Comparison of ENCODE assay signal across 25 mouse cellular contexts in genomic region chr9:106309859-106310258, GRCm38 (mm10). TPM values are rescaled to one million over a fixed set of nuclear protein-coding genes. Genes with fewer than 3 reads are reported as not detected.
DNase-seq lines count a peak whose midpoint lies in the region; ATAC-seq and TF ChIP-seq lines count a peak whose summit lies in the region.
"Had no signal": no experiment of that assay in that cellular context is flagged by ENCODE, and none has a peak within 500 bp of the region (broad histone marks: within the 10 kb centered on the region; RNA-seq: fewer than 3 reads in every experiment).

No protein-coding gene starts in this region.

- H3K4me1 ChIP-seq in intestine, postnatal 0 days (replicated peaks; ENCODE audit: control insufficient read depth, insufficient read depth, low read length), result no peaks in the 10 kb centered on the region; the same call in 1 of the 2 replicates
- H3K4me1 ChIP-seq in intestine, embryonic 16.5 days (ENCODE audit: control insufficient read depth, insufficient read depth, low read length), result peaks cover 7% of the 10 kb centered on the region
- H3K4me1 ChIP-seq in bone marrow macrophage, adult 2 months (ENCODE audit: control insufficient read depth, insufficient read depth, low read length), result peaks cover 40% of the 10 kb centered on the region
- H3K4me1 ChIP-seq in hindbrain, embryonic 16.5 days (ENCODE audit: control insufficient read depth, insufficient read depth, low read depth, low read length), result no peaks in the 10 kb centered on the region
- H3K4me1 ChIP-seq: forebrain, embryonic 15.5 days had no signal

- H3K36me3 ChIP-seq in intestine, postnatal 0 days (ENCODE audit: control insufficient read depth, insufficient read depth), result 0 out of 2 replicates have a peak, but pooled peaks cover 3% of the 10 kb centered on the region
- no peaks in the 10 kb centered on the region for H3K36me3 ChIP-seq in intestine, embryonic 16.5 days (ENCODE audit: control insufficient read depth, insufficient read depth, low read length)
- no peaks in the 10 kb centered on the region for H3K36me3 ChIP-seq in splenic B cell, adult 2 months (ENCODE audit: control insufficient read depth, insufficient read depth, low read length, poor library complexity, severe bottlenecking)
- no peaks in the 10 kb centered on the region for H3K36me3 ChIP-seq in hindbrain, embryonic 16.5 days (ENCODE audit: control insufficient read depth, insufficient read depth, low read length)
- H3K36me3 ChIP-seq: embryonic facial prominence, embryonic 15.5 days; forebrain, embryonic 15.5 days had no signal

- 0 out of 2 replicates have a peak overlapping the region, but pooled peaks have one; percentile 21 for H3K27ac ChIP-seq in intestine, postnatal 0 days (ENCODE audit: low read depth, low read length)
- no peak overlapping the region for H3K27ac ChIP-seq in intestine, embryonic 16.5 days (ENCODE audit: low read length)
- peak overlapping the region; percentile 99 for H3K27ac ChIP-seq in bone marrow macrophage, adult 2 months (ENCODE audit: insufficient read depth, low read depth, low read length)
- H3K27ac ChIP-seq in hindbrain, embryonic 16.5 days (ENCODE audit: low read depth, low read length), result no peak overlapping the region
- H3K27ac ChIP-seq: embryonic facial prominence, embryonic 15.5 days; forebrain, embryonic 10.5 days; forebrain, embryonic 15.5 days; heart, embryonic 15.5 days; hindbrain, embryonic 10.5 days; hindbrain, embryonic 14.5 days had no signal

- H3K4me3 ChIP-seq in intestine, postnatal 0 days (ENCODE audit: low read depth, low read length), result no peak overlapping the region
- no peak overlapping the region for H3K4me3 ChIP-seq in intestine, embryonic 16.5 days (ENCODE audit: low read length)
- no peak overlapping the region for H3K4me3 ChIP-seq in bone marrow macrophage, adult 2 months (ENCODE audit: insufficient read depth, low read length)
- H3K4me3 ChIP-seq in hindbrain, embryonic 16.5 days (ENCODE audit: low read length), result no peak overlapping the region
- H3K4me3 ChIP-seq: embryonic facial prominence, embryonic 15.5 days; erythroblast, embryonic 14.5 days; forebrain, embryonic 10.5 days; forebrain, embryonic 15.5 days; heart, adult 2 months; heart, embryonic 15.5 days; hindbrain, embryonic 10.5 days had no signal

- TF ChIP-seq CTCF in intestine, postnatal 0 days (IDR thresholded peaks at IDR 0.05; ENCODE audit: low read depth), result no peak
- TF ChIP-seq CTCF in bone marrow macrophage, adult 2 months (IDR thresholded peaks at IDR 0.05; ENCODE audit: low read depth, low read length), result no peak

- no peaks in the 10 kb centered on the region for H3K9me3 ChIP-seq in intestine, postnatal 0 days (ENCODE audit: control insufficient read depth)
- no peaks in the 10 kb centered on the region for H3K9me3 ChIP-seq in intestine, embryonic 16.5 days (ENCODE audit: control insufficient read depth, low read length)
- H3K9me3 ChIP-seq in hindbrain, embryonic 16.5 days (ENCODE audit: control insufficient read depth, low read length), result no peaks in the 10 kb centered on the region
- H3K9me3 ChIP-seq: embryonic facial prominence, embryonic 15.5 days; forebrain, embryonic 10.5 days; forebrain, embryonic 15.5 days; heart, embryonic 15.5 days; hindbrain, embryonic 10.5 days had no signal

- DNase-seq in splenic B cell, adult 2 months (ENCODE audit: low read depth, low spot score), result peak; percentile 19
- DNase-seq: adrenal gland, postnatal 14 days; cerebellum, adult 18-20 months; cerebellum, adult 9-11 months; cerebellum, postnatal 36 days; embryo, embryonic 11 days; gastrocnemius, postnatal 36 days; heart, adult 2 months had no signal

- WGBS in intestine, postnatal 0 days, result 80% methylated on average over 3 of the region's 3 CpGs
- WGBS in intestine, embryonic 16.5 days, result 76% methylated on average over 3 of the region's 3 CpGs
- WGBS in hindbrain, embryonic 16.5 days, result 87% methylated on average over 3 of the region's 3 CpGs

- no peak overlapping the region for H3K9ac ChIP-seq in intestine, postnatal 0 days (ENCODE audit: low read depth, low read length)
- H3K9ac ChIP-seq in intestine, embryonic 16.5 days (ENCODE audit: low read depth, low read length), result no peak overlapping the region
- H3K9ac ChIP-seq in hindbrain, embryonic 16.5 days (ENCODE audit: low read depth, low read length), result no peak overlapping the region
- H3K9ac ChIP-seq: embryonic facial prominence, embryonic 15.5 days; forebrain, embryonic 15.5 days; heart, embryonic 15.5 days; hindbrain, embryonic 14.5 days had no signal

- no peak overlapping the region for H3K4me2 ChIP-seq in intestine, postnatal 0 days (replicated peaks; ENCODE audit: low read depth)
- H3K4me2 ChIP-seq in intestine, embryonic 16.5 days (ENCODE audit: low read depth, low read length), result no peak overlapping the region
- H3K4me2 ChIP-seq in hindbrain, embryonic 16.5 days (ENCODE audit: low read length), result no peak overlapping the region
- H3K4me2 ChIP-seq: embryonic facial prominence, embryonic 15.5 days; forebrain, embryonic 15.5 days; heart, embryonic 11.5 days; heart, embryonic 15.5 days; hindbrain, embryonic 14.5 days had no signal

- no peaks in the 10 kb centered on the region for H3K27me3 ChIP-seq in intestine, postnatal 0 days (replicated peaks; ENCODE audit: control insufficient read depth, insufficient read depth, low read length)
- no peaks in the 10 kb centered on the region for H3K27me3 ChIP-seq in intestine, embryonic 16.5 days (replicated peaks; ENCODE audit: control insufficient read depth, insufficient read depth, low read length)
- H3K27me3 ChIP-seq in splenic B cell, adult 2 months (ENCODE audit: control insufficient read depth, insufficient read depth, low read length, poor library complexity, severe bottlenecking), result no peaks in the 10 kb centered on the region
- no peaks in the 10 kb centered on the region for H3K27me3 ChIP-seq in hindbrain, embryonic 16.5 days (replicated peaks; ENCODE audit: control insufficient read depth, insufficient read depth, low read length)
- H3K27me3 ChIP-seq: CH12.LX; embryonic facial prominence, embryonic 15.5 days; forebrain, embryonic 15.5 days; heart, embryonic 15.5 days; Patski had no signal

- no peak for ATAC-seq in intestine, postnatal 0 days
- no peak for ATAC-seq in intestine, embryonic 16.5 days
- peak; percentile 59 for ATAC-seq in granulocyte monocyte progenitor cell, adult 5-6 weeks (replicated peaks; ENCODE audit: poor library complexity, severe bottlenecking)
- no peak for ATAC-seq in hindbrain, embryonic 16.5 days
- ATAC-seq in inflammation-experienced regulatory T-cells, adult 6 months, result no peak
- ATAC-seq: activated CD4-positive, CD25-positive, alpha-beta regulatory T cell, adult 4 months; forebrain, embryonic 15.5 days; Patski had no signal

- TF ChIP-seq POLR2A in bone marrow macrophage, adult 2 months (IDR thresholded peaks at IDR 0.05; ENCODE audit: borderline replicate concordance, low read depth, low read length), result no peak

RNA-seq across cellular contexts. Expression of gene Poc1a, which starts 29.0 kb away (rescaled TPM):
- 11.5 and 12.3 TPM in 2 replicates for polyA plus RNA-seq in intestine, postnatal 0 days (2015; fragmentation: Nextera tagmentation; extraction: Ambion mirVana)
- 27.0 and 29.1 TPM in 2 replicates for polyA plus RNA-seq in intestine, embryonic 16.5 days (2015; fragmentation: Nextera tagmentation; extraction: Ambion mirVana)
- polyA plus RNA-seq in bone marrow macrophage, adult 2 months (2012; ENCODE audit: insufficient read depth, insufficient read length, missing spikeins), result 8.3 and 13.7 TPM in 2 replicates
- 42.4 and 49.8 TPM in 2 replicates for total RNA-seq in granulocyte monocyte progenitor cell, adult 5-6 weeks (2014; fragmentation: Nextera tagmentation)
- 20.4 and 30.3 TPM in 2 replicates for total RNA-seq in granulocyte monocyte progenitor cell, adult 5-6 weeks (2017)
- polyA plus RNA-seq in hindbrain, embryonic 16.5 days (2015; fragmentation: Nextera tagmentation; extraction: Ambion mirVana), result 8.9 and 9.7 TPM in 2 replicates
- polyA plus RNA-seq in inflammation-experienced regulatory T-cells, adult 6 months (2017; shearing (Covaris generic)), result 10 to 100 TPM in 1 of 3 experiments, 1 to 10 TPM in 2; 3.6 to 21.4 (median 4.8) TPM

RNA-seq across cellular contexts. Expression of gene Dusp7, which starts 58.6 kb away (rescaled TPM):
- polyA plus RNA-seq in intestine, postnatal 0 days (2015; fragmentation: Nextera tagmentation; extraction: Ambion mirVana), result 4.6 TPM in 2 replicates
- polyA plus RNA-seq in intestine, embryonic 16.5 days (2015; fragmentation: Nextera tagmentation; extraction: Ambion mirVana), result 4.8 and 6.3 TPM in 2 replicates
- 122 and 129 TPM in 2 replicates for polyA plus RNA-seq in bone marrow macrophage, adult 2 months (2012; ENCODE audit: insufficient read depth, insufficient read length, missing spikeins)
- total RNA-seq in granulocyte monocyte progenitor cell, adult 5-6 weeks (2014; fragmentation: Nextera tagmentation), result 44.7 and 46.2 TPM in 2 replicates
- 13.0 and 14.0 TPM in 2 replicates for total RNA-seq in granulocyte monocyte progenitor cell, adult 5-6 weeks (2017)
- 12.5 and 13.1 TPM in 2 replicates for polyA plus RNA-seq in hindbrain, embryonic 16.5 days (2015; fragmentation: Nextera tagmentation; extraction: Ambion mirVana)
- polyA plus RNA-seq in inflammation-experienced regulatory T-cells, adult 6 months (2017; shearing (Covaris generic)), result 10 to 100 TPM; 20.2 to 22.2 (median 21.4) TPM

Comparison
In these comparisons a context has a peak if more than half of its experiments do, and no peak if none do; other contexts are left out.
1. H3K27ac ChIP-seq: peak in intestine, postnatal 0 days (single experiment) and bone marrow macrophage, adult 2 months (single experiment); none in intestine, embryonic 16.5 days (single experiment) and hindbrain, embryonic 16.5 days (single experiment).